Comparison of ENCODE assay signal across 15 mouse cellular contexts in the genomic region with DNA sequence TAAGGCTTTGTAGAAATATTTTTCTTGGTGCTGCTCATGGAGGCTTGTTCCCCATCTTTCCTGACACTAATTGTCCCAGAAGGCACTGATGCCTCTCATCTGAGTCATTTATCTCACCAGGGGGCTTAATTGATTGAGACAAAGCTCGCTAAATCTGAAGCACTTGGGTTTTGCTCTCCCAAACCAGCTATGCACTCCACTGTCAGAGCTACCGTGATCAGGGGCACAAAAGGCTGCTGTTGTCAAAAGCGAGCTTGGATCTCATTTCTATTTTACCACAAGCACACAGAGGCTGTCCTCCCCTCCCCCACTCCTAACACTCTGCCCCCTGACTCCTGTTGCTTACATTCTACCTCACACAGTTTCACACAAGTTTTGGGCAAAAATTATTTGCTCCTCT.
DNase-seq lines count a peak whose midpoint lies in the region; ATAC-seq and TF ChIP-seq lines count a peak whose summit lies in the region.
"Had no signal": no experiment of that assay in that cellular context is flagged by ENCODE, and none has a peak within 500 bp of the region (broad histone marks: within the 10 kb centered on the region; RNA-seq: fewer than 3 reads in every experiment).

No protein-coding gene starts in this region.

- TF ChIP-seq CTCF in forebrain, postnatal 0 days (IDR thresholded peaks at IDR 0.05; ENCODE audit: low read depth): no peak

- H3K9me3 ChIP-seq in forebrain, postnatal 0 days (ENCODE audit: low read length): no peaks in the 10 kb centered on the region
- H3K9me3 ChIP-seq in midbrain, embryonic 16.5 days (replicated peaks; ENCODE audit: control insufficient read depth, low read length, poor library complexity, severe bottlenecking): no peaks in the 10 kb centered on the region
- H3K9me3 ChIP-seq: embryonic facial prominence, embryonic 15.5 days; heart, embryonic 12.5 days; liver, embryonic 13.5 days had no signal

- H3K36me3 ChIP-seq in forebrain, postnatal 0 days (ENCODE audit: insufficient read depth): no peaks in the 10 kb centered on the region
- H3K36me3 ChIP-seq in midbrain, embryonic 16.5 days (ENCODE audit: control insufficient read depth, insufficient read depth, low read length): no peaks in the 10 kb centered on the region
- H3K36me3 ChIP-seq: embryonic facial prominence, embryonic 15.5 days; heart, embryonic 12.5 days; liver, embryonic 13.5 days had no signal

- peak; percentile 31 for DNase-seq in brain, adult 2 months (ENCODE audit: low read depth, low spot score)
- DNase-seq in embryo, embryonic 11 days: peak; percentile 66
- DNase-seq in forebrain, postnatal 0 days: peak; percentile 6
- DNase-seq in lung, postnatal 4 days: no peak
- DNase-seq in layer of hippocampus, adult 8-10 months (ENCODE audit: low spot score in 2 of 2): no peak
- DNase-seq: adrenal gland, postnatal 25 days; cerebellum, adult 2 months; kidney, postnatal 14 days; liver, embryonic 13.5 days; lung, postnatal 36 days had no signal

- 5% methylated on average over 3 of the region's 3 CpGs for WGBS in forebrain, postnatal 0 days
- 0% methylated on average over 3 of the region's 3 CpGs for WGBS in midbrain, embryonic 16.5 days

- H3K27me3 ChIP-seq in forebrain, postnatal 0 days (ENCODE audit: insufficient read depth, low read length): no peaks in the 10 kb centered on the region
- no peaks in the 10 kb centered on the region for H3K27me3 ChIP-seq in midbrain, embryonic 16.5 days (ENCODE audit: control insufficient read depth, insufficient read depth, low read depth, low read length)
- H3K27me3 ChIP-seq: embryonic facial prominence, embryonic 15.5 days; heart, embryonic 12.5 days; liver, embryonic 13.5 days had no signal

- H3K4me1 ChIP-seq in forebrain, postnatal 0 days (ENCODE audit: insufficient read depth): 0 out of 2 replicates have a peak, but pooled peaks cover 3% of the 10 kb centered on the region
- no peaks in the 10 kb centered on the region for H3K4me1 ChIP-seq in midbrain, embryonic 16.5 days (ENCODE audit: control insufficient read depth, insufficient read depth, low read length)
- H3K4me1 ChIP-seq: embryonic facial prominence, embryonic 15.5 days; heart, embryonic 12.5 days; liver, embryonic 13.5 days had no signal

- no peak overlapping the region for H3K4me3 ChIP-seq in forebrain, postnatal 0 days (ENCODE audit: low read depth, low read length)
- no peak overlapping the region for H3K4me3 ChIP-seq in midbrain, embryonic 16.5 days (ENCODE audit: low read depth, low read length)
- H3K4me3 ChIP-seq: embryonic facial prominence, embryonic 15.5 days; heart, embryonic 12.5 days; left cerebral cortex, adult 2 months; liver, embryonic 13.5 days had no signal

- no peak overlapping the region for H3K9ac ChIP-seq in forebrain, postnatal 0 days
- no peak overlapping the region for H3K9ac ChIP-seq in midbrain, embryonic 16.5 days (ENCODE audit: low read depth, low read length)
- H3K9ac ChIP-seq: embryonic facial prominence, embryonic 15.5 days; heart, embryonic 12.5 days; liver, embryonic 13.5 days had no signal

- ATAC-seq in forebrain, postnatal 0 days: peak; percentile 66; the same call in 1 of the 2 replicates
- ATAC-seq in midbrain, embryonic 16.5 days: peak; percentile 85
- no peak for ATAC-seq in monocyte, adult 5-6 weeks (replicated peaks; ENCODE audit: insufficient number of reproducible peaks, low FRiP score, low TSS enrichment, poor library complexity, severe bottlenecking)

- H3K27ac ChIP-seq in forebrain, postnatal 0 days (ENCODE audit: low read depth, low read length): no peak overlapping the region
- H3K27ac ChIP-seq in midbrain, embryonic 16.5 days (ENCODE audit: low read length): no peak overlapping the region
- H3K27ac ChIP-seq: embryonic facial prominence, embryonic 15.5 days; left cerebral cortex, adult 2 months; liver, embryonic 13.5 days had no signal

- no peak overlapping the region for H3K4me2 ChIP-seq in forebrain, postnatal 0 days (ENCODE audit: low read depth)
- H3K4me2 ChIP-seq in midbrain, embryonic 16.5 days (ENCODE audit: low read length): no peak overlapping the region
- H3K4me2 ChIP-seq: embryonic facial prominence, embryonic 15.5 days; heart, embryonic 12.5 days; liver, embryonic 13.5 days had no signal

Comparison
In these comparisons a context has a peak if more than half of its experiments do, and no peak if none do; other contexts are left out.
1. DNase-seq: peak in brain, adult 2 months (single experiment), embryo, embryonic 11 days (single experiment) and forebrain, postnatal 0 days (single experiment); none in lung, postnatal 4 days (0 of 2) and layer of hippocampus, adult 8-10 months (0 of 2).